Mouse (Mus musculus) layer of hippocampus, postnatal 25 days (tissue): ENCODE measurements around the gene Tesmin. TPM values are rescaled to one million over a fixed set of nuclear protein-coding genes. Genes with fewer than 3 reads are reported as not detected.
A peak's percentile ranks its signal among the peaks of the same experiment; 100 is the strongest.

Experiments used
- DNase-seq, 2 experiments: peaks; one replicate each; pipeline ENCODE4 v3.0.0; 2022; ENCODE audit warnings: mixed read lengths in 2 of 2, low spot score in 1 of 2; ENCODE audit errors: extremely low spot score in 1 of 2
- total RNA-seq, 2 experiments: library from RNA; stranded (reverse); gene quantifications; 2 replicates each; pipeline ENCODE4 v1.2.3; 2021

Gene Tesmin
- total RNA-seq, 2 experiments from 2014 or later, result 0.25 to 0.59 TPM

- DNase-seq, result peak; percentile 80 to 84
Measured at GRCm38 (mm10) chr19:3389089-3389488, 432 bp downstream of the Tesmin start.

- DNase-seq, result no peak
Measured at GRCm38 (mm10) chr19:3392384-3392783, 3.7 kb downstream of the Tesmin start.

- DNase-seq, result no peak
Measured at GRCm38 (mm10) chr19:3394216-3394615, 5.6 kb downstream of the Tesmin start.

- DNase-seq, result no peak
Measured at GRCm38 (mm10) chr19:3400057-3400456, 11.4 kb downstream of the Tesmin start.

- DNase-seq, result no peak
Measured at GRCm38 (mm10) chr19:3401504-3401903, 12.8 kb downstream of the Tesmin start.

- no peak for DNase-seq
Measured at GRCm38 (mm10) chr19:3401943-3402342, 13.3 kb downstream of the Tesmin start.

- no peak for DNase-seq
Measured at GRCm38 (mm10) chr19:3402390-3402789, 13.7 kb downstream of the Tesmin start.

GRCm38 (mm10) chr19:3404030-3404429 is 15.4 kb downstream of the Tesmin start:
- no peak for DNase-seq

GRCm38 (mm10) chr19:3405531-3406281 is 17.0 kb downstream of the Tesmin start:
- no peak for DNase-seq

- DNase-seq, result no peak
Measured at GRCm38 (mm10) chr19:3414268-3414733, 25.6 kb downstream of the Tesmin start, which contains the start of gene Gal. Gal (minus strand) TSS chr19:3414544.

- DNase-seq, result no peak
Measured at GRCm38 (mm10) chr19:3419251-3419650, 30.6 kb downstream of the Tesmin start.

- DNase-seq, result no peak
Measured at GRCm38 (mm10) chr19:3422488-3422887, 33.8 kb downstream of the Tesmin start.

- no peak for DNase-seq
Measured at GRCm38 (mm10) chr19:3422981-3423380, 34.3 kb downstream of the Tesmin start.

- DNase-seq, result no peak
Measured at GRCm38 (mm10) chr19:3424214-3424613, 35.6 kb downstream of the Tesmin start.

- no peak for DNase-seq
Measured at GRCm38 (mm10) chr19:3428057-3428830, 39.6 kb downstream of the Tesmin start.

- DNase-seq, result no peak
Measured at GRCm38 (mm10) chr19:3429156-3429816, 40.6 kb downstream of the Tesmin start.

GRCm38 (mm10) chr19:3431066-3431465 is 42.4 kb downstream of the Tesmin start:
- no peak for DNase-seq

- no peak for DNase-seq
Measured at GRCm38 (mm10) chr19:3431969-3432368, 43.3 kb downstream of the Tesmin start.

GRCm38 (mm10) chr19:3434124-3434523 is 45.5 kb downstream of the Tesmin start:
- no peak for DNase-seq

GRCm38 (mm10) chr19:3434641-3435040 is 46.0 kb downstream of the Tesmin start:
- DNase-seq, result no peak

- DNase-seq, result no peak
Measured at GRCm38 (mm10) chr19:3435824-3436223, 47.2 kb downstream of the Tesmin start.
